Mouse (Mus musculus): ENCODE measurements at regions not wholly inside any gene's neighbourhood (a gene's known extent, or its start where the extent isn't known, plus 50 kb on each side); places are given as distances from the start of the nearest gene placed in this dataset.
"Not testable (repeated sequence)": the region's sequence is repeated elsewhere in the genome, so short reads cannot be mapped to it uniquely, and the experiment has no call there.

- 59% methylated on average over 12 of the region's 12 CpGs for WGBS
- no peak for DNase-seq (ENCODE audit: low spot score)
- Histone ChIP-seq H3K27me3 (ENCODE audit: insufficient read depth, poor library complexity, severe bottlenecking) (no peaks in the 10 kb centered on the region), H3K36me3 (no peaks in the 10 kb centered on the region), H3K27ac (peak overlapping the region; percentile 7; the same call in 1 of the 2 replicates), H3K4me3 (no peak overlapping the region), H3K4me1 (no peaks in the 10 kb centered on the region), H3K9me3 (no peaks in the 10 kb centered on the region)
These were observed 144.6 kb upstream of the Rbbp6 start for GRCm38 (mm10) chr7:122820587-122821535.

- no peaks in the 10 kb centered on the region for H3K27me3 ChIP-seq (ENCODE audit: insufficient read depth, poor library complexity, severe bottlenecking)
These were observed 142.1 kb upstream of the Rbbp6 start for GRCm38 (mm10) chr7:122823429-122823828.

DNA sequence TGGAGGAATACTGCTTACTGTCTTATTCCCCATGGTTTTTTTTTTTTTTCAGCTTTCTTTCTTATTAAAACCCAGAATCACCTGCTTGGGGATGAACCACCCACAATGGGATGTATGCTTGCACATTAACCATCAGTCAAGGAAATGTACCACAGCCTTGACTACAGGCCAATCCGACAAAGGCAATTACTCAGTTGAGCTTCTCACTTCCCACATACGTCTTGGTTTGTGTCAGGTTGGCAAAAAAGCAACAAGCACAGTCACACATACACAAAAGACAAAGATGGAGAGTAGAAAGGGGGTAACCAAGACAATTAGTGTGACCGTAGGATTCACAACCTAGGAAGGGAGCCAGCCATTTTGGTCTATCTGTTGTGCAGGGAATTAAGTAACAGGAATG is 126.4 kb upstream of the Rbbp6 start:
- no peaks in the 10 kb centered on the region for H3K36me3 ChIP-seq
- WGBS, result 87% methylated on average over 3 of the region's 3 CpGs
- H3K27me3 ChIP-seq (ENCODE audit: insufficient read depth, poor library complexity, severe bottlenecking), result no peaks in the 10 kb centered on the region
- no peak for DNase-seq (ENCODE audit: low spot score)
- H3K9me3 ChIP-seq, result 0 out of 2 replicates have a peak, but pooled peaks cover 3% of the 10 kb centered on the region
- H3K4me1 ChIP-seq, result no peaks in the 10 kb centered on the region
- no peak overlapping the region for H3K4me3 ChIP-seq
- H3K27ac ChIP-seq, result no peak overlapping the region

More at GRCm38 (mm10) chr7:122823429-122823828, 142.1 kb upstream of the Rbbp6 start:
- no peaks in the 10 kb centered on the region for H3K4me1 ChIP-seq
- H3K27ac ChIP-seq, result no peak overlapping the region
- H3K4me3 ChIP-seq, result no peak overlapping the region
- no peak for DNase-seq (ENCODE audit: low spot score)
- WGBS, result 62% methylated on average over 6 of the region's 6 CpGs
- H3K9me3 ChIP-seq, result no peaks in the 10 kb centered on the region
- no peaks in the 10 kb centered on the region for H3K36me3 ChIP-seq

DNA sequence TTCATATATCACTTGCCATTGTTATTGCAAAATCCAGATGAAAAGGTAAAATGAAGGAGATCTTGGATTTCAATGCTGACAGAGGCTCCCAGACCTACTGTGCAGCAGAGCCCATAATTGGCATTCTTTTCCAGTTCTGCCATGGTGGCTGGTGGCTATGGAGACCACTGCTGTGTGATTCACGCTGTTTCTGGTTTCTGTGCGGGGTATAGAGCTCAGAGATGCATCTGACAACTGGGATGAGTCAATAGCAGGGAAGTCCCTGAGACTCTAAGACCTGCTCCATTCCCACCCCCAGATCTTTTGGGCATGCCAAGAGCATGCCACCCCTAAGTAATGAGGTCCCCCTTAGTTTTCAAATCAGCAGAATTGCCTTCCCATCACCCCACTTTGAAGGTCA is 120.7 kb upstream of the Rbbp6 start:
- Histone ChIP-seq H3K4me3 (no peak overlapping the region), H3K36me3 (no peaks in the 10 kb centered on the region), H3K4me1 (no peaks in the 10 kb centered on the region), H3K9me3 (0 out of 2 replicates have a peak, but pooled peaks cover 3% of the 10 kb centered on the region), H3K27ac (no peak overlapping the region), H3K27me3 (ENCODE audit: insufficient read depth, poor library complexity, severe bottlenecking) (no peaks in the 10 kb centered on the region)
- 80% methylated on average over 2 of the region's 2 CpGs for WGBS
- DNase-seq (ENCODE audit: low spot score), result no peak

- H3K27me3 ChIP-seq (ENCODE audit: insufficient read depth, poor library complexity, severe bottlenecking), result no peaks in the 10 kb centered on the region
- 0 out of 2 replicates have a peak, but pooled peaks cover 3% of the 10 kb centered on the region for H3K9me3 ChIP-seq
- no peak for DNase-seq (ENCODE audit: low spot score)
- no peak overlapping the region for H3K27ac ChIP-seq
- no peak overlapping the region for H3K4me3 ChIP-seq
- no peaks in the 10 kb centered on the region for H3K36me3 ChIP-seq
- H3K4me1 ChIP-seq, result no peaks in the 10 kb centered on the region
- WGBS, result 76% methylated on average over 5 of the region's 5 CpGs
These were observed 118.1 kb upstream of the Rbbp6 start for GRCm38 (mm10) chr7:122847376-122847775.

- 29% methylated on average over 2 of the region's 2 CpGs for WGBS
- H3K4me3 ChIP-seq, result no peak overlapping the region
- H3K9me3 ChIP-seq, result no peaks in the 10 kb centered on the region
- DNase-seq (ENCODE audit: low spot score), result no peak
- H3K27me3 ChIP-seq (ENCODE audit: insufficient read depth, poor library complexity, severe bottlenecking), result no peaks in the 10 kb centered on the region
- H3K27ac ChIP-seq, result no peak overlapping the region
- no peaks in the 10 kb centered on the region for H3K36me3 ChIP-seq
- no peaks in the 10 kb centered on the region for H3K4me1 ChIP-seq
These were observed 92.1 kb upstream of the Rbbp6 start for GRCm38 (mm10) chr7:122873386-122873785.

- H3K27me3 ChIP-seq (ENCODE audit: insufficient read depth, poor library complexity, severe bottlenecking), result no peaks in the 10 kb centered on the region
- no peaks in the 10 kb centered on the region for H3K4me1 ChIP-seq
- no peak overlapping the region for H3K4me3 ChIP-seq
- DNase-seq (ENCODE audit: low spot score), result no peak
- no peaks in the 10 kb centered on the region for H3K9me3 ChIP-seq
- H3K27ac ChIP-seq, result no peak overlapping the region
- WGBS, result 78% methylated on average over 6 of the region's 6 CpGs
- no peaks in the 10 kb centered on the region for H3K36me3 ChIP-seq
These were observed 89.2 kb upstream of the Rbbp6 start for GRCm38 (mm10) chr7:122876286-122876685.

GRCm38 (mm10) chr7:122881890-122882500 is 83.5 kb upstream of the Rbbp6 start:
- H3K27me3 ChIP-seq (ENCODE audit: insufficient read depth, poor library complexity, severe bottlenecking), result not testable (repeated sequence)

DNA sequence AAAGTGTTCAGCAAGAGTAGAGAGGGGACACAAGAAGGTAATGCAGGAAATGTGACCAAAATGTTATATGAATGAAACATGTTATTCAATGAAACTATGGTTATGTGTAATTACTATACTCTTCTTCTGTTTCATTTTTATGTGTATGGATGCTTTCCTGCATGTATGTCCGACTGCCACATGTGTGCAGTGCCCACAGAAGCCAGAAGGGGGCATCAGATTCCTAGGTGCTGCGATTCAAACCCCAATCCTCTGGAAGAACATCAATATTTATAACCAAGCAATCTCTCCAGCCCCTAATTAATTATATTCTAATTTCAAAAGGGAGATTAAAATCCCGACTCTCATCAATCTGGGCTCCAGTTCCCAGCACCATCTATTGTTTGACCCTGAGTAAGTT is 78.7 kb upstream of the Rbbp6 start:
- Histone ChIP-seq H3K4me1 (no peaks in the 10 kb centered on the region), H3K27ac (no peak overlapping the region), H3K27me3 (ENCODE audit: insufficient read depth, poor library complexity, severe bottlenecking) (no peaks in the 10 kb centered on the region), H3K4me3 (no peak overlapping the region), H3K9me3 (no peaks in the 10 kb centered on the region), H3K36me3 (no peaks in the 10 kb centered on the region)
- no peak for DNase-seq (ENCODE audit: low spot score)
- 70% methylated on average over 3 of the region's 3 CpGs for WGBS

More at GRCm38 (mm10) chr7:122881890-122882500, 83.5 kb upstream of the Rbbp6 start:
- not testable (repeated sequence) for H3K4me1 ChIP-seq, H3K9me3 ChIP-seq, H3K36me3 ChIP-seq, H3K4me3 ChIP-seq, H3K27ac ChIP-seq
- 85% methylated on average over 3 of the region's 3 CpGs for WGBS
- peak; percentile 27 for DNase-seq (ENCODE audit: low spot score)

DNA sequence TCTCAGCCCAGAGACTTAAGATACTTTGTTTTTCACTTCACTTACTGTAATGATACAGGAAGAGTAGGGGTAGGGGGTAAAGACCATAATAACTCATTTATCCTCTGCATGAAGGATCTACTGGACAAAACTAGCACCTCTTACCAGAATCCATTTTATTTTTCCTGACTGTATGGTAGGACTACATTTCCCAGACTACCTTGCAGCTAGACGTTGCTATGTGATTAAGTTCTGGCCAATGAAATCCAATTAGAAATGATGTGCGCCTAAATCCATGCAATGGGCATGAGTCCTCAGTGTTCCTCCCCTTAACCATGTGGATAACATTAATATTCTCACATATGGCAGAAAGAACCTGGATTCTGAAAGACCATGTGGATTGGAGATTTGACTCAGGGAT is 68.3 kb upstream of the Rbbp6 start:
- H3K36me3 ChIP-seq, result no peaks in the 10 kb centered on the region
- no peaks in the 10 kb centered on the region for H3K27me3 ChIP-seq (ENCODE audit: insufficient read depth, poor library complexity, severe bottlenecking)
- H3K27ac ChIP-seq, result no peak overlapping the region
- WGBS, result 60% methylated on average over 2 of the region's 2 CpGs
- H3K4me1 ChIP-seq, result no peaks in the 10 kb centered on the region
- no peak for DNase-seq (ENCODE audit: low spot score)
- no peak overlapping the region for H3K4me3 ChIP-seq
- no peaks in the 10 kb centered on the region for H3K9me3 ChIP-seq

- H3K27me3 ChIP-seq (ENCODE audit: insufficient read depth, poor library complexity, severe bottlenecking), result no peaks in the 10 kb centered on the region
- H3K9me3 ChIP-seq, result no peaks in the 10 kb centered on the region
- peak; percentile 66 for DNase-seq (ENCODE audit: low spot score)
- H3K4me1 ChIP-seq, result no peaks in the 10 kb centered on the region
- no peak overlapping the region for H3K27ac ChIP-seq
- H3K4me3 ChIP-seq, result no peak overlapping the region
- no peaks in the 10 kb centered on the region for H3K36me3 ChIP-seq
- WGBS, result 84% methylated on average over 5 of the region's 5 CpGs
These were observed 59.4 kb upstream of the Rbbp6 start for GRCm38 (mm10) chr7:122906056-122906455.

DNA sequence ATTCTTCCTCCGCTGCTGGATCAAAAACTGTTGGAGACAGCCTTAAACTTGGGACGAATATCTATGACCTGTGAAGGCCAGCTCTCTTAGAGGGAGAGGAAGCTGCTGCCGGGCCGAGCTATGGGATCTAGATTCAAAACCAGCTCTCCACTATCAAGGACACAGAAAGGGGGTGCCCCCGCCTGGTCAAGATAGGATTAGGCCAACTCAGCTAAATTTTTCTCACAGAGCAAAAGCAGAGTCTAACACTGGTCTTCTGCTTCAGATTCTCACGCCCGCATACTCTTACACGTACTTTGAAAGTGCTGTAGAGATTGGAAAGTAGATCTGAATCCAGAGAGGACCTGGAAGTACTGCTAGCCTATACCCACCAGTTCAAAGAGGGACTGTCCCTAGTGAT is 56.2 kb upstream of the Rbbp6 start:
- DNase-seq (ENCODE audit: low spot score), result no peak
- H3K4me3 ChIP-seq, result no peak overlapping the region
- H3K36me3 ChIP-seq, result no peaks in the 10 kb centered on the region
- H3K27me3 ChIP-seq (ENCODE audit: insufficient read depth, poor library complexity, severe bottlenecking), result no peaks in the 10 kb centered on the region
- H3K4me1 ChIP-seq, result no peaks in the 10 kb centered on the region
- H3K27ac ChIP-seq, result no peak overlapping the region
- H3K9me3 ChIP-seq, result no peaks in the 10 kb centered on the region
- WGBS, result 77% methylated on average over 8 of the region's 8 CpGs
